Mouse (Mus musculus): ENCODE results near the gene Ncl.
A peak's percentile ranks its signal among the peaks of the same experiment; 100 is the strongest.

The Ncl gene

DNA sequence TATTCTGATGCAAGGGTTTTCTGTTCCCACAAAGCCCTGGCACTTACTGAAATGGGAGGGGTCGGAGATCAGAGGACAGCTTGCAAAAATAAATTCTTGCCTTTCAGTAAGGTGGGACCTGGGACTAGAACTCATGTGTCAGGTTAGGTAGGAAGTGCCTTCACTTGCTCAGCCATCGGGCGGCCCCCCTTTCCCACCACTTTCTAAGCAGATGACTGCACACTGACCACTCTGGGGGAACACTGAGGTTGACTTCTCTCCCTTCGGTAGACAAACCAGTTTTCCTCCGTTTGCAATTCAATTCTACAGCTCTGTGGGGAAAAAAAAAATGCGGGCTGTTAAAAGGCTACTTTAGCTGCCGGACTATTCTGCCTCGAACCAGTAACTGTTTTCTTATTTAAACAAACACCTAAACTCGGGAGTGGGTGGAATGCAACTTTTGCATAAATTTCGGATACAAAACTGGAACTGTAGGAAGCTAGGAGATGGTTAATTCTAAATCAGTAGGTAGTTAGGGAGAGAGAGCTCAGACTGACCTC, 47.7 kb downstream of the Ncl start:
- DNase-seq = no peak

DNA sequence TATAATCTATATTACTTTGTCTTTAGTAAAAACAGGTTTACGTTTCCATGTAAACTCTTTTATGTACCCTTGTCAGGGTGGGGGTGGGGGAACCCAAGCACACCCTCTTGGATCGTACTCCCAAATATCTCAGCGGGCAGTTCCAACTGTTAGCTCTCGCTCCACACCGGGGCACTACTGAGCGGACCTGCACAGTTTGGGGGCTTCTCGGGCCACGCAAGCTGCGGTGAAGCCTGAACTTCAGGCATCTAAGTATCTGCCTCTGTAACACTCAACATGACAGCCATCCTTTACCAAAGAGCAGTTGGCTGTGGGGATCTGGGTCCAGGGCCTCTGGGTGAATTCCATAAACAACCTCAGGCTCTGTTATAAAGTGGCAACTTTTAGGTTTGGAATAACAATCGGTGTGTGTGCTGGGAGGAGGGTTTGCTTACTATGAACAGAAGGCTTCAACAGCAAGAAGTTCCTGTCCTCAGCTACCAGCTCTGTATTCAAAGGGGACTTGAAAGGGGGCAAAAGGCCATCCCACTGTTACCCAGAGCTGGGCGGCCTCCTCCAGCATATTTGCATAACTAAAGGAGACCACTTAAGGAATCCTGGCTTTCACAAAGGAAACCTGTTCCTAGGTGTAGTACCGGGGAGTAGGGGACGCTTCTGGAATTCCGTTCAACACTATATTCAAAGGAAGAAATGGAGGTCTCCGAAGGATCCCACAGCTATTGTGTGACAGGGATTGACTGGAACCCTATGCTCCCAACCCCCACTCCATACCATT, 48.5 kb downstream of the Ncl start:
- no peak for DNase-seq

DNA sequence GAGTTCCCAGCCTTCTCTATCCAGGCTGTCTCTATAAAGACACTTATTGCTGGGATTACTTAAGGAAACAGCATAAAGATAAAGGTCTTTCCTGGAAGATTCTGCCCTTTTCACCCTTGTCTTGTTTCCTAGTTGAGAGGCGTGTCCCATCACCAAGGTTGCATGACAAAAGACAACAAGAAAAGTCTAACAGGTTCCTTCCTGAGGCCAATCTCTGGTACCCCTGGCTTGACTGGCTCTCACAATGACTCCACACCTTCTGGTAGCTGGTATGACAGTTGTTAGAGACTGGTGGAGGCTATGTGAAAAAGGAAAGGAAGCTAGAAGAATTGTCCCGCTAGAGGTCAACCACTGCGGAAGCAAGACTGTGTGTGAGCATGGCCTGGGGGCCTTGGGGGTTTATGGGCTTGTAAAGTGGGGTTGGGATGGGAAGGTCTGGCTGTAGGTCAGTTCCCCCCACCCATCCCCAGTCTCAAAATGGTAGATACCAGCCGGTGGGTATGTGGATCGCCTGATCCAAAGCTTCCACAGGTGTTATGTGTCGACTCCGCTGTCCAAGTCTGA, 49.8 kb downstream of the Ncl start:
- DNase-seq = no peak

DNA sequence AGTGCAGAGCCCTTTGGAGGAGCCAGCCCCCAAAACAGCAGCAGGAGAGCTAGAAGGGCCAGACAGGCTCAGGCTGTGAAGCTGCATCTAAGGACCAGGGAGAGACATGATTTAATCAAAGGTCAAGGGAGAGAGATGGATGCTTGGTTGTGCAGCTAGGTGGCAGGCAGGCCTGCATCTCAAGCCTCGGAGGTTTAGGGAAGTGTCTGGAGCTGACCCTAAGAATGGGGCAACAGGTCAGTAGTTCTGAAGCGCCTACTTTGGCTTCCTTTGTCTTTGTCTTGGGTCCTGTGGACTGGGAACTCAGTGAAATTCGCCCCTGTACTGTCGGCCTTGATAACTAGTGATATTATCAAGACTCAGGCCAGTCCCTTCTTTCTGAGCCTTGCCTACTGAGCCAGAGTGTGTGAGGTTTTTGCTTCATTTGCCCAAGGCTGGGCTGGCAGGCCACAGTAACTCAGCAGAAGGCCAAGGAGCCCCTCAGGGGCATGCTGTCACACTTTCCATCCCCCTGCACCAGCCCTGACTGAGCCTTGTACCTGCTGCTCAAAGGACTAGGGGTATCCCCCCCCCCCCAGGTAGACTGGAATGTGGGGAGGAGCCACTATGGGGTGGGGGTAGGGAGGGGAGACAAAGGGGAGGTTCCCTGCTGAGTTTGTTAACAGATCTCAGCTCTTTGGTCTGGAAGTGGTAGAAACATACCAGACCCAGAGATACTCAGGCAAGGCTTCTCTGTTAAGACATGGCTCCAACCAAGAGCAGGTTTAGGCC, 51.1 kb downstream of the Ncl start:
- no peak for DNase-seq

DNA sequence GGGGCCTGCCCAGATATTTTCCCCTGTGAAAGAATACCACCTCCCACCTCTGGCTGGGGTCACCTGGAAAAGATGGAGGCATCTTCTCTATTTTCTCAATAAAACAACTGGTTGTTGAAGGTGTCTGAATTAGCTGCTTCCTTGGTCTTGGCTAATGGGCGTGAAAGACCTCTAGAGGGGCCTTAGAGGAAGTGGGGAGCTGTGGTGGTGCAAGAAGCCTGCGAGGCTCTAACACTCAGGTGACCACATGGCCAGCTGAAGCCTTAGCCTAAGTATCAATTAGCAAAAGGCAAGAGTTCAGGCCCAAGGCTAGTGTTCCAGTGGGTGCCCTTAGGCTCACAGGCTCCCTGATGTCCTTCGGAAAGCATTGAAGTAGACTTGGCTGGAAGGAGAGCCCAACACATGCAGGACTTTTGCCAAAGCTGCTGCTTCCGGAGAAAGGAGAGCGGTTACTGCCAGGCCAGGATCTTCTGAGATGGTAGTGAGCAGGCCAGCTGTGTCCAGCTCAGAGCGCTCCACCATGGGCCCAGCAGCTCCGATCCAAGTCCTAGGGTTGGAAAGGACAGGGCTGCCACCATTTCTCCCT, 51.9 kb downstream of the Ncl start:
- DNase-seq = no peak

DNA sequence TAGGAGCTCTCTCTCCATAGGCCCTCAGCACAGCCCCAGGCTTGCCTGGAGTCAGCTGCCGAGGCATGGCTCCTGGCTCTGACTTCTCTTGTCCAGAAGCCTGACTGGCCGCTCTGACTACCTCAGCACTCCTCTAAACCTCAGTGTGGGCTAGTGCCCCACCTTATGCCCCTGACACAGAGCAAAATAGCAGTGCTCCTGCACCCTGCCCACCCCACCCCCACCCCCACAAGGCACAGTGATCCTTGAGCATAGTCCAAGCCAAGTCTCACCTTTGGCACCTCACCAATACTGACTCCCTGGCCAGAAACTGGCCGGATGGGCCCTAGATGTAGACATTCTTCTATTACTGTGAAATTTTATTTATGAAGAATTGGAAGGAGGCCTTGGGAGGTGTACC, 52.5 kb downstream of the Ncl start:
- DNase-seq = no peak

DNA sequence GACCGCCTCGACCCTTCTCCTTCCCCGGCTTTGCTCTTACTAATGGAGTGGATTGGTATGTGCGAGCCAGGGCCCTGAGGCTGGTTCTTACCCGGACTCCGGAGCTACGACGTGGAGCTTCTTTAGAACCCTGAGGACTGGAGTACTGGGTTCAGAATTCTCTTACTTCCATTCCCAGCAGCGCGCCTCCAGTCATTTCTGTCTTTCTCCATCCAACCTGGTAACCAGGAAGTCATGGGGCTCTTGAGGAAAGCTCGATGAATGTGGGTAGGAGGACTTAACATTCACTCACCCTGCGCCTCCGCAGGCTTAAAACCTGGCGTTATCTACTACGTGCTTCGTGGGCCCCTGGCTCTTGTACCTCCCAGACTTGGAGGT, 55.3 kb downstream of the Ncl start:
- DNase-seq = peak; percentile 27

DNA sequence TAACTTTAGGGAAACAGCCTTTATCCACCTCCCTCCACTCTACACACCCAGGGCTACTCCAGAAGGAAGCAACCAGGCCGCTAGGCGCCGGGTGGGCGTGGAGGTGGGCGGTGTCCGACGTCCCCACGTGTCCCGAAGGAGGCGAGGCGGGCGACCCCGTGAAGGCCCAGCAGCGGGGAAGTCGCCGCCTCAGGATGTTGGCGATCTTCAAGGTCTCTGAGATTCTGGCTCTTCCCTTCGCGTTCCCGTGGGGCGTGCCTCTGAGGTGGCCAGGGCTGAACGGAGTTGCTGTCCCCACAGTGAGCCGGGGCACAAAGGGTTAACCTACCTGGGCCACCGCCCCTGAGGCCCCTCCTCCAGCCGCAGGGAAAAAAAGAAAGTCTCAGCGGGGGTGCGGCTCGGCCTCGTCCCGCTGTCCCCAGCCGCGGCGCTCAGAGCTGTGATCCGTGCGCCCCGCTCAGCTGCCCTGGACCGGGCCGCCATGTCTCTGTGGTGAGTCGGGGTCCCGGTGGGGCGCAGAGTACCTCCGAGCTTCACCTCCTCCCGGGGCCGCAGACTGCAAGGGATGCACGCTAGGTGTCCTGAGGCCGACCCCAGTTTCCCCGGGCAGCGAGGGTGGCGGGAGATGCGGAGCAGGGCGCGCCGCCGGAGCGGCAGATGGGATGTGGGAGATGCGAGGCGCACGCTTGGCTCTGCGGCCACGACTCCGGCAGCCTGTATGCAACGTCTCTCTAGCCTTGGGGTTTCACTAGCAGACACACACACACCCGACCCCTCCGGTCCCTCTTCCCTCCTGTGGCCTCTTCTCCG, 55.9 kb downstream of the Ncl start:
- peak; percentile 74 for DNase-seq

DNA sequence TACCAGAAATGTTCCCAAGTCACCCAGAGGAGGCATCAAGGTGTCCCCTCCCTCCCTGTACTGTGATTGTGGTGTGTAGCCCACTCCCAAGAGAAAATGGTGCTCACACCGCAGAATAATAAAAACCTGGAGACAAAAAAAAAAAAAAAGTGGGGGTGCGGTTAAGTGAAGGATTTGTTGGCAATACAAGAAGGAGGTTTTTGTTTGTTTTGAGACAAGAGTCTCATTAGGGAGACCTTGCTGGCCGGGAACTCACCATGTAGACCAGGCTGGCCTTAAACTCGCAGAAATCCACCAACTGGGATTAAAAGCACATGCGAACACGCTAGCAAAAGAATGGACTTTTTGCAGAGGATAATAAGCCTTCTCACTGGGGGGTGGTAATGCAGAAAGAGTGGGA, 56.7 kb downstream of the Ncl start, which contains the start of gene B3gnt7:
B3gnt7 (plus strand) TSS at position 301 of the 400 bp plus-strand sequence.
- DNase-seq = no peak

DNA sequence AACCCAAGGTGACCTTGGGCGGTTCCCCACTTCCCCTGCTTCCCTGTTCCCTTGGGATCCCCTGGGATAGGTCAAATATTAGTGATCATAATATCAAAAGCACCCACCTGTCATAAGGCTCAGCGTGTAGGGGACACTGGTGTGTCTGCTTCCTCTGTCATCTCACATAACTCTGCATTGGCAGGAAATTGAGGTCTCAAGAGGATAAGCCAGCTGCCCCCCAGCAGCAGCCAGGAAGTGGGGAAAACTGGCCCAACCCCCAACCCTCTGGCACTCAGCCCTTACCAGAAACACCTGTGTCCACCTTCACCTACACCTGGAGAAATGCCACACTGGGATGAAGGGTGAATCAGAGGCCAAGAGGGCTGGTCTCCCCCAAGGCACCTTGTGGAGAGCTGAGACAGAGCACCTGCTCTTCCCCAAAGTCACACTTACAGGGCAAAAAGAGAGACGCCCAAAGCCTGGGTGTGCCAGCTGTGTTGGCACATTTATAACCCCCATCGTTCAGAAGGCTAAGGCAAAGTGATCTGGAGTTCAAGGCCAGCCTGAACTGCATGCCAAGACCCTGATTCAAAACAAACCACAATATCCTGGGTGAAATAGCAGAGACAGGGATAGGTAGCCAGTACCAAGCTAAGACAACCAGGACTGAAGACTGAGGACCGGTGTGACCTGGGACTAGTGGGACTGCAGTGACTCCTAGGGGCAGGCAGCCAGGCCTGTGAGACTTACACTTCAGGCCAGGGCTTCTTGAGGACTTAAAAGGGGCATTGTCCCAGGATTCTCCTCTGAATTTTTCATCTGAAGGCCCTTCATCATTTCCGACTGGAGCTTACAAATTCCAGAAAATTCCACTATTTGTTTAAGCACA, 57.7 kb downstream of the Ncl start:
- DNase-seq = no peak

DNA sequence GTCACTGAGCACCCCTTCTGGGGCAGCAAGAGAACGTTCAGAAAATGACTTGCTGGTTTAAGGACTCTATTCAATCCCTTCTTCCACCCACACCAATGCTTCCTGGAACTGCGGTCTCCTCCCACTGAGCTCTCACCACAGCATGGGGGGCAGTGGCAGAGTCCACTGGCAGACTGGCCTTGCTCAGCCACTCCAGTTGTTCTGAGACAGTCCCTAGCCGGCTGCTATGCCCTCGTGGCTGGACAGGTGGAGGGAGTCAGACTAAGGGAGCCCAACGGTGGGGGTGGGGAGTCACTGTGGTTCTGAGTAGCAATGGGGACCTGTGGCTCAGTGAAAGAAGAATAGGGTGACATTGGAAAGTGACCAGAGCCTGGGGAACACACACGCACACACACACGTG, 58.5 kb downstream of the Ncl start:
- no peak for DNase-seq

DNA sequence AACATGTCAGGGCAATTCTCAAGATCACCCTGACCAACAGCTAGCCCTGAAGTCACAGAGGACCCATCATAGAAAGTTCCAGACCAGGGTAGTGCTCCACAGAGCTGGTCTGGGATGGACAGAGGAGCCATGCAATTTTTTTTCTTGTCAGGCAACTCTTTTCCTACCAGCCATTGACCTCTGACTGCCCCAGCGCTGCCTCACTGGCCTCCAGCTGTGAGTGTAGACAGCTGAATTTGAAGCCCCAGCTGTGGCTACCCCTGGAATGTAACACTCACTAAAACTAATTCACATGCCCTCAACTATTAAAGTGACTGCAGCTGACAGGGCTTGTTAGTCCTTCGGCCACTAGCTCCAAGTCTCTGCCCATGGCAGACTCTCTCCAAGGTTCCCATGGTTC, 59.1 kb downstream of the Ncl start:
- no peak for DNase-seq

Data from right cerebral cortex, postnatal 4 days (tissue).